Mouse (Mus musculus) megakaryocyte progenitor cell, adult 5-6 weeks (primary cell): ENCODE results near the gene Prdm12. TPM values are rescaled to one million over a fixed set of nuclear protein-coding genes. Genes with fewer than 3 reads are reported as not detected.
"Not testable (repeated sequence)": the region's sequence is repeated elsewhere in the genome, so short reads cannot be mapped to it uniquely, and the experiment has no call there.

Experiments used
- ATAC-seq: replicated peaks from 2 replicates; pipeline ENCODE4 v1.8.0; 2016; ENCODE audit warnings: mild to moderate bottlenecking, moderate TSS enrichment, inconsistent platforms; ENCODE audit not compliant: poor library complexity
- total RNA-seq, 2 experiments: library from RNA; stranded (forward) in 1 of 2; stranded (reverse) in 1 of 2; fragments of 157-497, 149-512 nt in 1 of 2; fragments of 200-1000 nt in 1 of 2; gene quantifications; 2 replicates each; pipeline versions ENCODE4 v1.2.3 to v1.2.4; 2015 to 2017

Prdm12 gene
- total RNA-seq, 2 experiments from 2014 or later: not detected

GRCm38 (mm10) chr2:31641508-31641830, 1.6 kb downstream of the Prdm12 start:
- ATAC-seq: no peak

GRCm38 (mm10) chr2:31641929-31642328, 2.1 kb downstream of the Prdm12 start:
- ATAC-seq: no peak

GRCm38 (mm10) chr2:31653971-31654853, 14.4 kb downstream of the Prdm12 start:
- 0 out of 2 replicates have a peak, but pooled peaks have one; percentile 14 for ATAC-seq

GRCm38 (mm10) chr2:31654854-31655559, 15.2 kb downstream of the Prdm12 start:
- peak; percentile 46; the same call in 1 of the 2 replicates for ATAC-seq

GRCm38 (mm10) chr2:31656374-31656773, 16.5 kb downstream of the Prdm12 start:
- ATAC-seq: no peak

- ATAC-seq: no peak
Observed at GRCm38 (mm10) chr2:31662939-31663803, 23.3 kb downstream of the Prdm12 start.

- ATAC-seq: no peak
Observed at GRCm38 (mm10) chr2:31663804-31664180, 24.0 kb downstream of the Prdm12 start.

GRCm38 (mm10) chr2:31667332-31667731, 27.5 kb downstream of the Prdm12 start:
- ATAC-seq: peak; percentile 38; the same call in 1 of the 2 replicates

GRCm38 (mm10) chr2:31670551-31671035, 30.8 kb downstream of the Prdm12 start, which contains the start of gene Exosc2:
Exosc2 (plus strand) TSS chr2:31670715.
- ATAC-seq: peak; percentile 98

GRCm38 (mm10) chr2:31678641-31679040, 38.8 kb downstream of the Prdm12 start:
- ATAC-seq: no peak

- ATAC-seq: not testable (repeated sequence)
Observed at GRCm38 (mm10) chr2:31681051-31681707, 41.3 kb downstream of the Prdm12 start.

- ATAC-seq: no peak
Observed at GRCm38 (mm10) chr2:31681731-31682235, 41.9 kb downstream of the Prdm12 start.

- 0 out of 2 replicates have a peak, but pooled peaks have one; percentile 34 for ATAC-seq
Observed at GRCm38 (mm10) chr2:31683666-31684065, 43.8 kb downstream of the Prdm12 start.

GRCm38 (mm10) chr2:31688074-31688925, 48.5 kb downstream of the Prdm12 start, which contains the start of gene Abl1:
Abl1 (plus strand) TSS chr2:31688376.
- peak; percentile 97 for ATAC-seq

GRCm38 (mm10) chr2:31689045-31689444, 49.2 kb downstream of the Prdm12 start:
- ATAC-seq: 0 out of 2 replicates have a peak, but pooled peaks have one; percentile 19

- no peak for ATAC-seq
Observed at GRCm38 (mm10) chr2:31690063-31690462, 50.2 kb downstream of the Prdm12 start.

GRCm38 (mm10) chr2:31698209-31698608, 58.4 kb downstream of the Prdm12 start:
- peak; percentile 66 for ATAC-seq

- peak; percentile 71 for ATAC-seq
Observed at GRCm38 (mm10) chr2:31700545-31701446, 61.0 kb downstream of the Prdm12 start.
